Mouse (Mus musculus) kidney, embryonic 16.5 days (tissue): Measurements from ENCODE around the gene Mtmr12. TPM values are rescaled to one million over a fixed set of nuclear protein-coding genes. Genes with fewer than 3 reads are reported as not detected.
A peak's percentile ranks its signal among the peaks of the same experiment; 100 is the strongest.

Experiments used
- ATAC-seq: fragments of 200-750 bp; cut with Nextera tagmentation; 2 replicates; pipeline ENCODE4 v1.8.0; 2017; ENCODE audit warnings: moderate TSS enrichment; ENCODE audit not compliant: low FRiP score, low TSS enrichment
- H3K27ac ChIP-seq: fragments of 300-500 bp; sonication (generic); 2 replicates; pipeline ENCODE4 v1.5.1; 2014; ENCODE audit warnings: low read length
- H3K27me3 ChIP-seq: fragments of 300-500 bp; sonication (generic); 2 replicates; pipeline ENCODE4 v1.6.1; 2014; ENCODE audit warnings: low read length, control low read depth, mixed read lengths; ENCODE audit not compliant: insufficient read depth
- H3K36me3 ChIP-seq: fragments of 300-500 bp; sonication (generic); 2 replicates; pipeline ENCODE4 v1.6.1; 2014; ENCODE audit warnings: low read length, control low read depth, mixed read lengths; ENCODE audit not compliant: insufficient read depth
- H3K4me1 ChIP-seq: fragments of 300-500 bp; sonication (generic); 2 replicates; pipeline ENCODE4 v1.6.1; 2014; ENCODE audit warnings: low read length, control low read depth, mixed read lengths; ENCODE audit not compliant: insufficient read depth
- H3K4me2 ChIP-seq: fragments of 300-500 bp; sonication (generic); replicated peaks from 2 replicates; pipeline ENCODE4 v1.6.1; 2014; ENCODE audit warnings: low read depth, low read length
- H3K4me3 ChIP-seq: fragments of 300-500 bp; sonication (generic); 2 replicates; pipeline ENCODE4 v1.5.1; 2014; ENCODE audit warnings: mild to moderate bottlenecking, low read length
- H3K9ac ChIP-seq: fragments of 300-500 bp; sonication (generic); replicated peaks from 2 replicates; pipeline ENCODE4 v1.6.1; 2014; ENCODE audit warnings: low read length
- H3K9me3 ChIP-seq: fragments of 300-500 bp; sonication (generic); 2 replicates; pipeline ENCODE4 v1.6.1; 2016; ENCODE audit warnings: low read length, control low read depth
- WGBS: fragments of 180-500 bp; shearing (Covaris S2); extraction: QIAGEN DNeasy Blood & Tissue Kit; methylation state at CpG from one replicate; pipeline ENCODE4 v1.1.7; 2014; 5-methylcytosine and 5-hydroxymethylcytosine counted together
- polyA plus RNA-seq: library from polyadenylated mRNA; unstranded; fragments of >200 nt; fragmentation: Nextera tagmentation; extraction: Ambion mirVana; gene quantifications from 2 replicates; pipeline ENCODE4 v1.2.1, GENCODE M21; 2015

The Mtmr12 gene
- polyA plus RNA-seq, 1 experiment from 2014 or later, result 22.5 TPM

DNA sequence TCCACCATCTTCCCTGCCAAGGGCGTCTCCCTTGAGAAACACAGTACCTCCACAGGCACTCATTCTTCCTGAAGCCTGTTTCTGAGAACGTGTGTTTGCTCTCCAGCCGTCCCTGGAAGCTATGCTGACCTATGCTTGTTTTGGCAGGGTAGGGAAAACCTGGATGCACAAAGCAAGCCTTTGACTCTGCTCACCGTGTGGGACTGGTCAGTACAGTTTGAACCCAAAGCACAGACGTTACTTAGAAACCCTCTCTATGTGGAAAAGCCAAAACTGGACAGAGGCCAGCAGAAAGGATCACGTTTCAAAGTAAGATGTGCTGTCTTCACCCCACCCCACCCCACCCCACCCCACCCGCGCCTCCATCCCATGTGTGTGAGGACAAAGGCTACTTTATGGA, 61.6 kb downstream of the Mtmr12 start:
- no peak overlapping the region for H3K4me3 ChIP-seq
- 62% methylated on average over 8 of the region's 8 CpGs for WGBS
- H3K36me3 ChIP-seq, result peaks cover 73% of the 10 kb centered on the region
- H3K9ac ChIP-seq, result no peak overlapping the region
- no peak overlapping the region for H3K4me2 ChIP-seq
- H3K27me3 ChIP-seq, result no peaks in the 10 kb centered on the region
- no peak for ATAC-seq
- no peaks in the 10 kb centered on the region for H3K9me3 ChIP-seq
- no peak overlapping the region for H3K27ac ChIP-seq
- H3K4me1 ChIP-seq, result no peaks in the 10 kb centered on the region

GRCm38 (mm10) chr15:12268021-12268420, 63.2 kb downstream of the Mtmr12 start:
- Histone ChIP-seq H3K4me2 (no peak overlapping the region), H3K9ac (no peak overlapping the region), H3K4me1 (no peaks in the 10 kb centered on the region), H3K9me3 (no peaks in the 10 kb centered on the region), H3K27ac (no peak overlapping the region), H3K36me3 (peaks cover 62% of the 10 kb centered on the region), H3K27me3 (no peaks in the 10 kb centered on the region), H3K4me3 (no peak overlapping the region)
- ATAC-seq, result peak; percentile 70
- 72% methylated on average over 1 of the region's 1 CpGs for WGBS

DNA sequence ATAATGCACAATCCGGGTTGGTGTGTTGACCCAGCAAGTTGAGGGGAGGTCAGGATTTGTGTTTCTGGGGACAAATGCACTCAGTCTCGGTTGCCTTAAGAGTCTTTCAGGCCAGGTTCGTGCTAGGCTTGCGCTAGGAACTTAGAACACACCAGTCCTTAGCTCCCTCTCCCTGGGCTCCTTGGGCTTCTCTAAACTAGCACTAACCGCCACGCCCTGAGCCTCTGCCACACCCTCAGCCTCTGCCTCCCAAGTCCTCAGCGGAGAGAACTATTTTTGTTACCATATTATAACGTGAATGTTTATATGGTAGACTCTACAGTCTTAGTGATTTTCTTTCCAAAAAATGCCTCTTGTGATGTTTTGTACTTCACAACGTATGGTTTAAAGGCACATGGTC, 66.5 kb downstream of the Mtmr12 start:
- Histone ChIP-seq H3K27ac (no peak overlapping the region), H3K4me3 (no peak overlapping the region), H3K4me1 (no peaks in the 10 kb centered on the region), H3K36me3 (peaks cover 32% of the 10 kb centered on the region), H3K27me3 (no peaks in the 10 kb centered on the region), H3K9ac (no peak overlapping the region), H3K9me3 (no peaks in the 10 kb centered on the region), H3K4me2 (no peak overlapping the region)
- no peak for ATAC-seq
- WGBS, result 89% methylated on average over 9 of the region's 9 CpGs

DNA sequence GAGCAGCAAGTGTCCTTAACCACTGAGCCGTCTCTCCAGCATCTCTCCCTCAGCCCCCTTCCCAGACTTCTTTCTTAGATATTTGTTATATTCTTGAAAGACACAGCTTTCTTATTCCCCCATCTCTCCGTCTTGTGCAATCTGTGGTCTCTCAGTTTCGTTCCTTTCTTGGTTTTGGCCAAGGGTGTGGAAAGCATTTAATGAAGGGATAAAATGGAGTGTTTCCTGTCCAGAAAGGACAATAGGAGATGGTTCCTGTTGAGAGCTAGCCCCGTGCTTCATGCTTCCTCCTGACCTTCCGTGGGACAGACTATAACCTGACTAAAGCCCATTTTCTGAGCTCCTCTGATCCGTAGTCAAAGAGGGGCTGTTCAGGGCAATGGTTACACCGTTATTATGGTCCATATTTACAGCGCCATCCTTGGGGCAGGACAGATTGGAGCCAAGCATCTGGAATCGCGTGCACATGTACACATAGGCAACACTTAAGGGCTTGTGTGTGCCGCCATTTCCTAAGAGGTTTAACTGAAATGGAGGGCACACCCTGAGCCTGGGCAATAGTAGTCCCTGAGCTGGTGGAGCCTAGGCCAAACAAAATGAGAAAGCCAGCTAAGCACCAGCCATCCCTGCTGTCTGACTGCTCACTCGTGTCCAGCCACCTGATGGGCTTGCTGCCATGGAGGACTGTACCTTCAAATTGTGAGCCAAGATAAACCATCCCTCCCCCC, 68.7 kb downstream of the Mtmr12 start:
- H3K4me2 ChIP-seq, result no peak overlapping the region
- 80% methylated on average over 12 of the region's 12 CpGs for WGBS
- H3K4me1 ChIP-seq, result no peaks in the 10 kb centered on the region
- no peaks in the 10 kb centered on the region for H3K27me3 ChIP-seq
- peaks cover 22% of the 10 kb centered on the region for H3K36me3 ChIP-seq
- H3K27ac ChIP-seq, result no peak overlapping the region
- H3K4me3 ChIP-seq, result no peak overlapping the region
- H3K9ac ChIP-seq, result no peak overlapping the region
- ATAC-seq, result no peak
- H3K9me3 ChIP-seq, result no peaks in the 10 kb centered on the region

DNA sequence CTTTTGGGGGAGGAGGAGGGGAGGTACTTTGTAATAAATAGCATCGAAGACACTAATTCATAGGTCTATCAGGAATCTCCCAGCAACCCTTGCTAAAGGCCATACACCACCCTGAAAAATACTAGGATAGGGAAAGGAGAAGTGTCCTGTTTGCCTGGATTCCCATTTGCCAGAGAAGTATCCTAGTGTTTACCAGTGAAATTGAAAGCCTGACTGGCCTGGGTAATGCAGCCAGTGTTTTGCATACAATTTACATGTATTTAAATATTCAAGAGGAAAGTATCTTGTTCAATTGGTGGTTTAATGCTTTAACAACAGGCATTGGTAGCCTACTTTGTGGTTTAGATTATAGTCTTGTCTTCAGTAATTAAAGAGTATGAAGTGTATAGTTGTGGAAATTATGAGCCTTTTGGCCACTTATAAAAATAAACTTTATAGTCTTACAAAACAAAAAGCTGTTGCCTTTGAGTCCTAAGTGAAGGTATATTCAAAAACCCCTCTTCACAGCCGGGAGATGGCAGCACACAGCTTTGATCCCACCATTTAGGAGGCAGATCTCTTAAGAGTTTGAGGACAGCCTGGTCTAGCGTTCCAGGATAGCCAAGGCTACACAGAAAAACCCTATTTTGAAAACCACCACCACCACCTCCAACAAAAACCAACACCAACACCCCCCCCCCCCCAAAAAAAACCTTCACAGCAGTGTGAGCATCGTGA, 69.4 kb downstream of the Mtmr12 start:
- H3K9me3 ChIP-seq, result no peaks in the 10 kb centered on the region
- H3K36me3 ChIP-seq, result peaks cover 17% of the 10 kb centered on the region
- H3K27me3 ChIP-seq, result no peaks in the 10 kb centered on the region
- no peak overlapping the region for H3K9ac ChIP-seq
- H3K27ac ChIP-seq, result no peak overlapping the region
- ATAC-seq, result no peak
- H3K4me1 ChIP-seq, result no peaks in the 10 kb centered on the region
- 67% methylated on average over 4 of the region's 4 CpGs for WGBS
- no peak overlapping the region for H3K4me3 ChIP-seq
- no peak overlapping the region for H3K4me2 ChIP-seq

DNA sequence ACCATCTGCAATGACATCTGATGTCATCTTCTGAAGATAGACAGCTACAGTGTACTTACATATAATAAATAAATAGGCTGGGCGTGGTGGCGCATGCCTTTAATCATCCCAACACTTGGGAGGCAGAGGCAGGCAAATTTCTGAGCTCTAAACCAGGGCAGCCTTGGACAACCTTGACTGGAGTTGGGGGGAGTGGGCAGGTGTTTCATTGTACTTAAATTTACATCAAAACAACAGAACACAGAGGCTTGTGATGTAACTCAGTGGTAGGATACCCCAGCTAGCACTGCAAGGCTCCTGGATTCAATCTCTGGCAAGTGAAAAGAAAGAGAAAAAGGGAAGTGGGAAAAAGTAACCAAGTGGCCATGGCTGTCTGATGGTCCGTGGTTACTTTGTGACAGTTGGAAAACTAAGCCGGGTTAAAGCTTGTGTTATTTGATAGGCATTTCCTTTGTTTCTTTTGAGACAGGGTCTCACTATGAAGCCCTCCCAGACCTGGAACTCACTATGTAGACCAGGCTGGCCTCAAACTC, 70.3 kb downstream of the Mtmr12 start:
- 76% methylated on average over 4 of the region's 4 CpGs for WGBS
- Histone ChIP-seq H3K4me2 (no peak overlapping the region), H3K27me3 (no peaks in the 10 kb centered on the region), H3K4me1 (no peaks in the 10 kb centered on the region), H3K4me3 (no peak overlapping the region), H3K27ac (no peak overlapping the region), H3K36me3 (peaks cover 10% of the 10 kb centered on the region), H3K9ac (no peak overlapping the region), H3K9me3 (no peaks in the 10 kb centered on the region)
- ATAC-seq, result no peak

- H3K9me3 ChIP-seq, result no peaks in the 10 kb centered on the region
- ATAC-seq, result no peak
- 90% methylated on average over 1 of the region's 1 CpGs for WGBS
- H3K36me3 ChIP-seq, result no peaks in the 10 kb centered on the region
- no peak overlapping the region for H3K9ac ChIP-seq
- no peak overlapping the region for H3K27ac ChIP-seq
- no peak overlapping the region for H3K4me3 ChIP-seq
- no peaks in the 10 kb centered on the region for H3K27me3 ChIP-seq
- no peak overlapping the region for H3K4me2 ChIP-seq
- H3K4me1 ChIP-seq, result no peaks in the 10 kb centered on the region
Observed at GRCm38 (mm10) chr15:12279816-12280215, 75.0 kb downstream of the Mtmr12 start.

DNA sequence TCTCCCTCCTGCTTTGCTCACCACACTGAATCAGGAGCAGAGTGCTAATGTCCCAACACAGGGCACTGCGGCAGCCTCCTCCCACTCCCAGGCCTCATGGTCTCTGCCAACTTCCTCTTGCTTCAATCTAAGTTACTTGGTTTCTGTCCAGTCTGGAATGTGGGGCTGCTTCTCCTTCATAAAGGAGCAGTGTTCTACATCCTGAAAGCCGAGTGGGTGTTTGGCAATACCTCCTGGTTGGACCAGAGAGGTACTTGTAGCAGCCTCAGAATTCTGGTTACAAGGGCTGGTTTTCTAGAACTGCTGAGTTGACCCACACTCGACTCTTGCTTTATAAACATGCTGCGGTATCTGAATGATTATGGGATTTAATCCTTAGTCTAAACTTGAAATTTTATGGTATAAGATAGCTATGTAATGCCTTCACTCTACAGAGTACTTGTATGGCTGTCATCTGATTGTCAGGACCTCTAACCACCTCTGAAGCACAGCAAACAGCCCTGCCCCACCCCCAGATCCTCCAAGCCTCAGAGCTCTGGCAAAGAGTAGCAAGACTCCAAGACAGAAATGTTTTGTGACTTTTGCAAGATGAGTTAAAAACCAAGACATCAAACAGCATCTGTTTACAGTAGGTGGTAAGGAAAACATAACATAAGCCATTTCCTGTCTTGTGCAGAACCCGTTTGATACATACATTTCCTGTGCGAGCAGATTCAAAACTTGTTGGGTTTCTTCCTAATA, 80.1 kb downstream of the Mtmr12 start:
- Histone ChIP-seq H3K27ac (no peak overlapping the region), H3K4me3 (no peak overlapping the region), H3K27me3 (no peaks in the 10 kb centered on the region), H3K4me2 (no peak overlapping the region), H3K4me1 (no peaks in the 10 kb centered on the region), H3K36me3 (no peaks in the 10 kb centered on the region), H3K9me3 (no peaks in the 10 kb centered on the region), H3K9ac (no peak overlapping the region)
- WGBS, result 79% methylated on average over 6 of the region's 6 CpGs
- no peak for ATAC-seq

- Histone ChIP-seq H3K27ac (no peak overlapping the region), H3K9me3 (no peaks in the 10 kb centered on the region), H3K4me1 (no peaks in the 10 kb centered on the region), H3K4me3 (no peak overlapping the region), H3K9ac (no peak overlapping the region), H3K27me3 (no peaks in the 10 kb centered on the region), H3K36me3 (no peaks in the 10 kb centered on the region), H3K4me2 (no peak overlapping the region)
- WGBS, result 81% methylated on average over 5 of the region's 5 CpGs
- ATAC-seq, result no peak
Observed at GRCm38 (mm10) chr15:12285535-12285809, 80.6 kb downstream of the Mtmr12 start.

GRCm38 (mm10) chr15:12290330-12290729, 85.5 kb downstream of the Mtmr12 start:
- WGBS, result 86% methylated on average over 7 of the region's 7 CpGs
- no peaks in the 10 kb centered on the region for H3K27me3 ChIP-seq
- no peaks in the 10 kb centered on the region for H3K9me3 ChIP-seq
- no peaks in the 10 kb centered on the region for H3K4me1 ChIP-seq
- no peak for ATAC-seq
- H3K4me2 ChIP-seq, result no peak overlapping the region
- H3K36me3 ChIP-seq, result no peaks in the 10 kb centered on the region
- H3K4me3 ChIP-seq, result no peak overlapping the region
- no peak overlapping the region for H3K27ac ChIP-seq
- no peak overlapping the region for H3K9ac ChIP-seq
